Mouse (Mus musculus): ENCODE results near the gene Sp6.

DNA sequence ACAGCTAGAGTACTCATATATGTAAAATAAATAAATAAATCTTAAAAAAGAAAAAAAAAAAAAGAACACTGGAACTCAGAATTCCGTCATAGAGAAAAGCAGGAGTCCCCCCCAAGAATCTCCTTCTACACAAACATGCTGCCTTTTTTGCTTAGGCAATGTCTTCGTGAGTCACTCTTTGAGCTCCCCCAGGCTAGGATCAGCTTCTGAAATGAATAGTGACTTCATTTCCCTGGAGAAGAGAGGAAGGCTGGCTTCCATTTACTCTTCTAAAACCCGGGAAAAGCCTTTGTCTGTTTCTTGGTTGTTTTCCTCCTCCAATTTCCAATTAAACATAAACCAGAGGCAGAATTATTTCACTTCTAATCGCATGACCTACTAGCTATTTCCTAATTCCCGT, 40.3 kb upstream of the Sp6 start:
- TF ChIP-seq CTCF (IDR thresholded peaks at IDR 0.05; ENCODE audit: low read depth) = no peak
- no peak for TF ChIP-seq EP300 (IDR thresholded peaks at IDR 0.05; ENCODE audit: low read depth)
